Mouse (Mus musculus): ENCODE results near the gene Tfap2c. TPM values are rescaled to one million over a fixed set of nuclear protein-coding genes. Genes with fewer than 3 reads are reported as not detected.

Gene Tfap2c
- polyA plus RNA-seq, 1 experiment from 2014 or later: 12.5 TPM

- H3K4me1 ChIP-seq (replicated peaks; ENCODE audit: control insufficient read depth, insufficient read depth): no peaks in the 10 kb centered on the region
- no peak for ATAC-seq (ENCODE audit: low FRiP score, low TSS enrichment)
- no peaks in the 10 kb centered on the region for H3K9me3 ChIP-seq (ENCODE audit: control insufficient read depth, low read length)
- H3K27me3 ChIP-seq (ENCODE audit: control insufficient read depth, insufficient read depth, low read length): no peaks in the 10 kb centered on the region
- no peaks in the 10 kb centered on the region for H3K36me3 ChIP-seq (ENCODE audit: control insufficient read depth, insufficient read depth, low read length)
- H3K27ac ChIP-seq (replicated peaks): no peak overlapping the region
- H3K9ac ChIP-seq (ENCODE audit: low read length): no peak overlapping the region
- TF ChIP-seq EP300 (optimal IDR thresholded peaks at IDR 0.05) (no peak), CTCF (IDR thresholded peaks at IDR 0.05; ENCODE audit: low read depth) (no peak)
- no peak for DNase-seq (ENCODE audit: low spot score)
- H3K4me3 ChIP-seq (ENCODE audit: low read depth, low read length): no peak overlapping the region
- H3K4me2 ChIP-seq (replicated peaks; ENCODE audit: low read depth): no peak overlapping the region
- 73% methylated on average over 11 of the region's 11 CpGs for WGBS
Observed at GRCm38 (mm10) chr2:172607710-172608109, 58.3 kb downstream of the Tfap2c start.

Other genes with a start within 250 kb of the Tfap2c start
- 23.9 and 25.7 TPM in 2 replicates for gene Fam210b, start 204.0 kb upstream of the Tfap2c start, polyA plus RNA-seq (2015; fragmentation: Nextera tagmentation; extraction: Ambion mirVana)
- gene Aurka, start 179.1 kb upstream of the Tfap2c start, polyA plus RNA-seq (2015; fragmentation: Nextera tagmentation; extraction: Ambion mirVana): 18.9 and 24.1 TPM in 2 replicates
- 19.9 TPM in 2 replicates for gene Cstf1, start 178.9 kb upstream of the Tfap2c start, polyA plus RNA-seq (2015; fragmentation: Nextera tagmentation; extraction: Ambion mirVana)
- 0.17 and 0.18 TPM in 2 replicates for gene Cass4, start 155.8 kb upstream of the Tfap2c start, polyA plus RNA-seq (2015; fragmentation: Nextera tagmentation; extraction: Ambion mirVana)
- gene Rtf2, start 109.0 kb upstream of the Tfap2c start, polyA plus RNA-seq (2015; fragmentation: Nextera tagmentation; extraction: Ambion mirVana): 79.7 and 81.1 TPM in 2 replicates
- 0.38 and 0.44 TPM in 2 replicates for gene Gcnt7, start 91.0 kb upstream of the Tfap2c start, polyA plus RNA-seq (2015; fragmentation: Nextera tagmentation; extraction: Ambion mirVana)
- gene Fam209, start 77.1 kb upstream of the Tfap2c start, polyA plus RNA-seq (2015; fragmentation: Nextera tagmentation; extraction: Ambion mirVana): 0.15 and 0.33 TPM in 2 replicates